Mouse (Mus musculus) bone marrow, adult 2 months (tissue): ENCODE measurements around the gene Clk1. TPM values are rescaled to one million over a fixed set of nuclear protein-coding genes. Genes with fewer than 3 reads are reported as not detected.

ENCODE experiments used
- H3K27ac ChIP-seq: fragments of 200-500 bp; 2 replicates; pipeline ENCODE4 v1.5.1; 2012; ENCODE audit warnings: low read depth, mild to moderate bottlenecking, control low read depth, inconsistent platforms, low read length; ENCODE audit not compliant: control insufficient read depth, poor library complexity, insufficient read depth
- H3K4me1 ChIP-seq: fragments of 200-500 bp; 2 replicates; pipeline ENCODE4 v1.6.1; 2011; ENCODE audit warnings: low read length; ENCODE audit not compliant: control insufficient read depth, insufficient read depth
- H3K4me3 ChIP-seq: fragments of 200-500 bp; replicated peaks from 2 replicates; pipeline ENCODE3; 2011; ENCODE audit warnings: mild to moderate bottlenecking, low read depth, low read length, control low read depth; ENCODE audit not compliant: control insufficient read depth
- CTCF ChIP-seq: fragments of 200-500 bp; IDR thresholded peaks from 2 replicates; pipeline ENCODE4 v1.5.1; 2011; ENCODE audit warnings: low read length, control low read depth; ENCODE audit not compliant: control insufficient read depth, insufficient read depth
- POLR2A ChIP-seq: fragments of 200-500 bp; IDR thresholded peaks from 2 replicates; pipeline ENCODE4 v1.6.1; 2011; ENCODE audit warnings: low read depth, mild to moderate bottlenecking, control low read depth, low read length, borderline replicate concordance; ENCODE audit not compliant: control insufficient read depth
- WGBS: fragments of 180-500 bp; shearing (Covaris S2); methylation state at CpG from one replicate; pipeline ENCODE4 v1.1.7; 2018; 5-methylcytosine and 5-hydroxymethylcytosine counted together
- polyA plus RNA-seq: library from polyadenylated mRNA; stranded (reverse); fragments of >200 nt; gene quantifications from 2 replicates; pipeline ENCODE4 v1.2.4, GENCODE M21; 2011; ENCODE audit warnings: low replicate concordance; ENCODE audit not compliant: missing spikeins, insufficient read depth, insufficient read length

Gene Clk1
- polyA plus RNA-seq: 144 and 359 TPM in 2 replicates

DNA sequence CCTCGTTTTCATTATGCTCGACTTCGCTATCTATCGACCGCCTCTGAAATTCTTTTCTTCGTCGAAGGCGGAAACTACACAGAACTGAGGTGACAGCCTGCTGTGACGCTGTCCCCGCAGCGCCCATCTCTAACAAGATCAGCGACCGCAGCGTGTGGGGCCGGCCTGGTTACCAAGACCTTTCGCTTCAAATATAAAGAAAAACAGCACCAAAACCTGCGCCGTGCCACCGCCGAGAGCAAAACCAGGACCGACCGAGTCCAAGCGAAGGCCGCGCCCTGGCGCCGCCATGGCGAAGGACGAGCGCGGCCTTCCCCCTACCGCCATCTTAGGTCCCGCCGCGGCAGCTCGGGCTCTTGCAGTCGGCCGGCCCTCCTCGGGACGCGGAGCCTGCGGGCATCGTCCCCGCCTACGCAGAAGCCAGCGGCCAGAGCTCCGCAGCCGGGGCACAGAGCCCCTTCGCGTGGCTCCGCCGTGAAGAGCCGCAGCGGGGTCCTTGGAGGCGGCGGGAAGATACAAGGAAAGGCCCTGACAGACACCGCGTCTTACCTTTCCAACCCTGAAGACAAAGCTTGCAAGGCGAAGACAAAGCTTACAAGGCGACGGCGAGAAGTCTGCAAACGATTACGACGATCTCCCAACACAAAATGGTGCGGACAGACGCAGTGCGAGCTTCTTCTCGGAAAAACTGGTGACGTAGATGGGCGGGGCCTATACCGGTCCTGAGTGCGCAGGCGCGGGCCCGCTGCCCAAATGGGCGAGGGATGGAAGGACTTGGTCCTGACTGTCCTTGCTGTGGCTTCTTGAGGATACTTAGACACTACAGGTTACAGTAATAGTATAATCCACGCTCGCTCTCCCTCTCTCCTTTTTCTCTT is at the start of gene Clk1:
Clk1 (minus strand) TSS at position 696 of the 878 bp plus-strand sequence.
- H3K27ac ChIP-seq: peak within 1 kb of the TSS; percentile 98
- TF ChIP-seq CTCF: no peak
- TF ChIP-seq POLR2A: peak; percentile 93
- peak within 1 kb of the TSS; percentile 84 for H3K4me3 ChIP-seq
- H3K4me1 ChIP-seq: no peaks in the 10 kb centered on the region; the same call in 1 of the 2 replicates
- under 1% methylated on average over 79 of the region's 79 CpGs for WGBS

DNA sequence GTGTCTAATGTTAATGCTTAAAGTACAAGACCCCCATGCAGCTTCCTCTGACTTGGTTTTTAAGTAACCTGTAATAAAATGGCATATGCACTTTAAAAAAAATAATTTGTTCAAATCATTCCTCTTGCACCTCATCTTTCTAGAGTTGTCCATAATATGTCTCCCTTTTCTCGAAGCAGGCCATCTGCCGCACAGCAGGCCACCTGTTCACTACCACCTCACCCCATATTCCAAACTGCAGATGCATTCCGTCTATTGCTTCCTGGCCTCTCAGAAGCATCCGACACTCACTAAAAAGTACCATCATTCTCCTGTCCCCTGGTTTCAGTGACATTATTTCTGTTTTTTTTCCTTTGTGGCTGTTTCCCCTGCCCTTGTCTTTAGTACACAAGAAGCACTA is 41.7 kb upstream of the Clk1 start:
- Histone ChIP-seq H3K4me3 (no peak overlapping the region), H3K4me1 (no peaks in the 10 kb centered on the region), H3K27ac (no peak overlapping the region)
- TF ChIP-seq CTCF: no peak
- WGBS: 96% methylated on average over 4 of the region's 4 CpGs

DNA sequence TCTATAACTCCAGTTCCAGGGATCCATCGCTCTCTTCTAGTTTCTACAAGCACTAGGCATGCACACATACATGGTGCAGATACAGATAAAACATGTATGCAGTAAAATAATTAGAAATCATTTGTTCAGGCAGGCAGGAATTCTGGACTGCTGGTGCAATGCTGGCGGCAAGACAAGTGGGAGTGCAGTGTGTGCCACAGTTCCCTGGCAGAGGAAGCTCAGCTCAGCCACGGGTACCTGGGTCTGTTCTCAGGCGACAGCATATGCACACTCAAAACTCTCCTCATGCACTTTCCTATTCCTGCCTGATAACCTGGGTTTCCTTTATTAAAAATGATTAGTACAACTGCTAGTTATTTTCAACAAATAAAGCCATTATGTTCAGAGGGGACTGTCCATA is 41.2 kb upstream of the Clk1 start:
- TF ChIP-seq CTCF (no peak), POLR2A (no peak)
- Histone ChIP-seq H3K27ac (no peak overlapping the region), H3K4me3 (no peak overlapping the region), H3K4me1 (no peaks in the 10 kb centered on the region)
- 88% methylated on average over 4 of the region's 4 CpGs for WGBS

DNA sequence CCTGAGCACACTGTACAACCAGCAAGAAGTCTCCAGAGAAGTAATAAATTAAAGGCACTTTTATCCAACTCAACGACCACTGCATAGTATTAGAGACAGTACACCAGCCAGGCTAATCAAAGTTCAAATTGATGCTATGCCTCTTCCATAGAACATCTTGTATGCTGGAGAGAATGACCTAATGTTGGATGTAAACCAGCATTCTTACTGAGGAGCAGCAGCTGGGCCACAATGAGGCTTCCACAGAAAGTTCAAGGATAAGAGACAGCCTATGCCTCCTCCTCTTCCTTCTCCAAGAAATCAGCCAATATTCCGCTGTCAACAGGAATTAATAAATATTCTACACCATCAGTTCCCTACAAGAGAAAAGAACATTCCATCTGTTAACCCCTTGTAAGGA is 40.1 kb upstream of the Clk1 start:
- Histone ChIP-seq H3K27ac (no peak overlapping the region), H3K4me3 (no peak overlapping the region), H3K4me1 (no peaks in the 10 kb centered on the region)
- WGBS: 84% methylated on average over 2 of the region's 2 CpGs
- TF ChIP-seq CTCF (no peak), POLR2A (no peak)

DNA sequence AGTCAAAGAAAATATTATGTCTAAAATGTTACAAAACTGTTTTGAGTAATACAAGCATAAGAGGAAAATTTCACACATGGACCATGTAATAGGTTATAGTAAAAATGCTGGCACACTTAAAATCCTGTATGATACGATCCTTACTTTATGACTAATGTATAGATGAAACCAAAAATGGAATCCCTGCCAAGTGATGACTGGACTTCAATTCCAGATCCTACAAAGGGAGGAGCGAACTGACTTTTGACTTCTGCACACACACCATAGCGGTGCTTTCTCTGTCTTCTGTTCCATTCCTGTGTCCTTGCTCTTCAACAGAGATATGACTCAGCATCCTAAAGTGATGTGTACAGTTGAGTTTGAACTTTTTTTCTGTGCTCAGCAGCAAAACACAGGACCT is 36.7 kb upstream of the Clk1 start:
- WGBS: 94% methylated on average over 3 of the region's 3 CpGs
- TF ChIP-seq POLR2A (no peak), CTCF (no peak)
- no peak overlapping the region for H3K27ac ChIP-seq
- H3K4me3 ChIP-seq: no peak overlapping the region
- H3K4me1 ChIP-seq: no peaks in the 10 kb centered on the region

DNA sequence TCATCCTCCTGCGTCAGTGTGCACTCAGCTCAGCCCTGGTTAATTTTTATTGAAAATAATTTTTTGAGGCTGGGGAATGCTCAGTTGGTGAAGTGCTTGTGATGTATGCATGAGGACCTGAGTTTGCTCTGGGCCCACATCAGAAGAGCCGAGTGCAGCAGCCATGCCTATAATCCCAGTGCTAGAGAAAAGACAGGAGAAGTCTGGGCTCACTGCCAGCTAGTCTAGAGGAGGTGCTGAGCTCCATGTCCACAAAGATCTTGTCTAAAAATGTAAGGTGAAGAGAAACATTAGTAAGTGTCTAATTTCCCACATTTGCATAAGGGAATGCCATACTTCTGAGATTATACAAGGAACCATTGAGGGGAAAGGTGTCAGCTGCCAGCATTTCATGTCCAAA is 35.0 kb upstream of the Clk1 start:
- no peak overlapping the region for H3K4me3 ChIP-seq
- TF ChIP-seq POLR2A: no peak
- no peak for TF ChIP-seq CTCF
- WGBS: 91% methylated on average over 2 of the region's 2 CpGs

DNA sequence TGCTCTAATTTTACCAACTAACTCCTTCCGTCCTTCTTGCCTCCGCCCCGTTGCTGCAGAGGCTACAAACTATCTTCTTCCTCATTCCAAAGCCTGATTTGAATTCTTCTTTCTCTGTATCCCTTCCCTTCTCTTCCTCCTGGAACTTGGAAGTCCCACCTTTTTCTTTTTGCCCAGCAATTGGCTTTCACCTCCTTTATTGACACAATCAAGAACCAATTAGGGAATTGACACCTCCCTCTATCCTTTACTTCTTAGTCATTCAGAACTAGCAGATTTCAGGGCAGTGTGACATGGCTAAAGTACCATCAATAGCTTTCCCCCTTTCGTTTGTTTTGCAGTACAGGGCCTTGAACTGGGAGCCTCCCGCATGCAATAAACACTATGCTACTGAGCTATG is 34.3 kb upstream of the Clk1 start:
- no peak for TF ChIP-seq CTCF
- TF ChIP-seq POLR2A: no peak
- Histone ChIP-seq H3K4me1 (peaks cover 1% of the 10 kb centered on the region; the same call in 1 of the 2 replicates), H3K27ac (no peak overlapping the region), H3K4me3 (no peak overlapping the region)
- WGBS: 84% methylated on average over 5 of the region's 5 CpGs

More for the DNA sequence above, 35.0 kb upstream of the Clk1 start:
- Histone ChIP-seq H3K27ac (no peak overlapping the region), H3K4me1 (peaks cover 1% of the 10 kb centered on the region; the same call in 1 of the 2 replicates)

DNA sequence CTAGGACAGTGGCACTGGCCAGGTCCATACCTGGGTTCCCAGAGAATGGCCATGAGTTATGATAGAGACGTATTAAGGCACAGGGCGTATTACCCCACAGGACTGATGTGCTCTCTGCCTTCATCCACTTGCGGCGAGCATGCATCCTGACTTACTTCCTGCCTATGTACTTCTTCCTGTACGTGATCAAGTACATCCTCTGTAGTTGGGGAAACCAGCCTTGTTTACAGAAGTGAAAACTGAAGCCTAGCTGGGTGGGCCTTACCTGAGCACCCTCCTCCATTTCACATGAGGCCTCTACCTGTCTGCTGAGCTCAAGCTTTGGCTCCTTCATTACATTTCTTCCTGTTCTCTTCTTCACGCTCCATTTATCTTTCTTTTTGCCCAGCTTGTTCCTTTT is 30.4 kb upstream of the Clk1 start:
- no peak overlapping the region for H3K4me3 ChIP-seq
- WGBS: 78% methylated on average over 6 of the region's 6 CpGs
- H3K4me1 ChIP-seq: peaks cover 1% of the 10 kb centered on the region; the same call in 1 of the 2 replicates
- no peak overlapping the region for H3K27ac ChIP-seq
- TF ChIP-seq CTCF (no peak), POLR2A (no peak)
